32 mouse cellular contexts compared by ENCODE assay signal in genomic region chr4:119588037-119588436, GRCm38 (mm10). TPM values are rescaled to one million over a fixed set of nuclear protein-coding genes. Genes with fewer than 3 reads are reported as not detected.
DNase-seq lines count a peak whose midpoint lies in the region; ATAC-seq and TF ChIP-seq lines count a peak whose summit lies in the region.
"Had no signal": no experiment of that assay in that cellular context is flagged by ENCODE, and none has a peak within 500 bp of the region (broad histone marks: within the 10 kb centered on the region; RNA-seq: fewer than 3 reads in every experiment).

No protein-coding gene starts in this region.

- TF ChIP-seq POLR2A in heart, adult 2 months (IDR thresholded peaks at IDR 0.05; ENCODE audit: insufficient read depth, low read depth, low read length) = no peak

- TF ChIP-seq CTCF in heart, adult 2 months (IDR thresholded peaks at IDR 0.05) = peak; percentile 31
- peak; percentile 26; the same call in 1 of the 2 replicates for TF ChIP-seq CTCF in liver, postnatal 0 days (IDR thresholded peaks at IDR 0.05; ENCODE audit: low read depth)
- TF ChIP-seq CTCF in E14TG2a.4 (conservative IDR thresholded peaks at IDR 0.05; ENCODE audit: low read length) = peak; percentile 55

- no peak for DNase-seq in heart, adult 2 months
- no peak for DNase-seq in heart, adult 9 months (ENCODE audit: low spot score in 2 of 2)
- DNase-seq in liver, postnatal 0 days = no peak
- DNase-seq in liver = no peak
- DNase-seq in R1 (ENCODE audit: low read depth, low spot score) = peak; percentile 69
- no peak for DNase-seq in spleen, postnatal 14 days (ENCODE audit: low spot score in 2 of 2)
- DNase-seq in thymus, postnatal 10 days (ENCODE audit: low spot score in 2 of 2) = no peak
- DNase-seq: adrenal gland, postnatal 25 days; cerebellum, postnatal 10 days; forebrain, postnatal 0 days; gastrocnemius, postnatal 25 days; heart, postnatal 36 days; kidney, postnatal 4 days; layer of hippocampus, adult 9-11 months; left cerebral cortex, postnatal 4 days; lung, adult 18-20 months; lung, postnatal 4 days; right cerebral cortex, adult 18-20 months; right cerebral cortex, postnatal 4 days; thymus, adult 18-20 months; thymus, postnatal 4 days had no signal

- H3K36me3 ChIP-seq in heart, adult 2 months (ENCODE audit: control insufficient read depth, insufficient read depth, low read length) = peaks cover 2% of the 10 kb centered on the region
- H3K36me3 ChIP-seq in liver, postnatal 0 days (replicated peaks; ENCODE audit: insufficient read depth, low read length) = peaks cover 11% of the 10 kb centered on the region
- peaks cover 26% of the 10 kb centered on the region; the same call in 1 of the 2 replicates for H3K36me3 ChIP-seq in E14TG2a.4 (ENCODE audit: insufficient read depth, low read length)

- no peak for ATAC-seq in liver, postnatal 0 days
- ATAC-seq: forebrain, postnatal 0 days had no signal

- H3K27ac ChIP-seq in heart, adult 2 months = no peak overlapping the region
- H3K27ac ChIP-seq in liver, postnatal 0 days (ENCODE audit: low read depth) = no peak overlapping the region
- H3K27ac ChIP-seq: embryonic facial prominence, embryonic 10.5 days; heart, embryonic 15.5 days; hindbrain, embryonic 14.5 days; left cerebral cortex, adult 2 months; limb, embryonic 15.5 days; neural tube, embryonic 15.5 days had no signal

- no peak overlapping the region for H3K4me2 ChIP-seq in liver, postnatal 0 days (ENCODE audit: low read depth, low read length)
- H3K4me2 ChIP-seq: heart, embryonic 15.5 days; hindbrain, embryonic 14.5 days; limb, embryonic 15.5 days; neural tube, embryonic 15.5 days had no signal

- H3K4me1 ChIP-seq in heart, adult 2 months (ENCODE audit: control insufficient read depth, insufficient read depth, low read length) = peaks cover 2% of the 10 kb centered on the region; the same call in 1 of the 2 replicates
- no peaks in the 10 kb centered on the region for H3K4me1 ChIP-seq in liver, postnatal 0 days (ENCODE audit: insufficient read depth)
- H3K4me1 ChIP-seq in E14TG2a.4 (replicated peaks; ENCODE audit: low read depth, low read length) = peaks cover 15% of the 10 kb centered on the region
- H3K4me1 ChIP-seq: embryonic facial prominence, embryonic 10.5 days; limb, embryonic 15.5 days; neural tube, embryonic 15.5 days had no signal

- H3K79me2 ChIP-seq in heart, adult 2 months (replicated peaks; ENCODE audit: control insufficient read depth, insufficient read depth, low read length) = peaks cover 5% of the 10 kb centered on the region

- no peak for TF ChIP-seq EP300 in heart, adult 2 months (IDR thresholded peaks at IDR 0.05; ENCODE audit: insufficient read depth, low read depth, low read length)
- no peak for TF ChIP-seq EP300 in liver, postnatal 0 days (IDR thresholded peaks at IDR 0.05; ENCODE audit: low read depth)

- WGBS in heart, adult 2 months = 99% methylated on average over 2 of the region's 2 CpGs
- 94% methylated on average over 2 of the region's 2 CpGs for WGBS in liver, postnatal 0 days (ENCODE audit: insufficient replicate concordance)

- no peaks in the 10 kb centered on the region for H3K27me3 ChIP-seq in heart, adult 2 months (ENCODE audit: control insufficient read depth, insufficient read depth, low read length)
- no peaks in the 10 kb centered on the region for H3K27me3 ChIP-seq in liver, postnatal 0 days (ENCODE audit: insufficient read depth, low read length)
- no peaks in the 10 kb centered on the region for H3K27me3 ChIP-seq in E14TG2a.4 (ENCODE audit: insufficient read depth, low read length)
- H3K27me3 ChIP-seq: heart, embryonic 15.5 days; limb, embryonic 15.5 days; neural tube, embryonic 15.5 days had no signal

- H3K9ac ChIP-seq in heart, adult 2 months (ENCODE audit: low read depth, low read length) = no peak overlapping the region
- H3K9ac ChIP-seq in liver, postnatal 0 days (replicated peaks) = no peak overlapping the region
- H3K9ac ChIP-seq: forebrain, postnatal 0 days; heart, embryonic 15.5 days; hindbrain, embryonic 14.5 days; limb, embryonic 15.5 days; neural tube, embryonic 15.5 days had no signal

- no peaks in the 10 kb centered on the region for H3K9me3 ChIP-seq in liver, postnatal 0 days (ENCODE audit: low read length)
- H3K9me3 ChIP-seq in E14TG2a.4 (ENCODE audit: low read length) = no peaks in the 10 kb centered on the region
- H3K9me3 ChIP-seq: embryonic facial prominence, embryonic 10.5 days; G1E; heart, embryonic 15.5 days; limb, embryonic 15.5 days; neural tube, embryonic 15.5 days had no signal

- intact Hi-C loops in heart, adult 2 months (cut with DNase I) = no loop called here

- no peak overlapping the region for H3K4me3 ChIP-seq in heart, adult 2 months
- H3K4me3 ChIP-seq in liver, postnatal 0 days (ENCODE audit: low read depth, low read length) = no peak overlapping the region
- no peak overlapping the region for H3K4me3 ChIP-seq in E14TG2a.4 (replicated peaks; ENCODE audit: low read length)
- H3K4me3 ChIP-seq: embryonic facial prominence, embryonic 10.5 days; heart, embryonic 15.5 days; left cerebral cortex, adult 2 months; limb, embryonic 15.5 days; neural tube, embryonic 15.5 days had no signal

RNA-seq across cellular contexts. Expression of gene Frg2f1, which starts 48.7 kb away (rescaled TPM):
- total RNA-seq in heart, adult 2 months (2021) = 1 to 10 TPM; 6.3 to 6.7 TPM
- polyA plus RNA-seq in heart, adult 2 months (2012; rRNA removed) = 3.8 and 4.3 TPM in 2 replicates
- polyA plus RNA-seq in liver, postnatal 0 days (2015; fragmentation: Nextera tagmentation; extraction: Ambion mirVana) = 3.8 and 4.3 TPM in 2 replicates

RNA-seq across cellular contexts. Expression of gene Guca2a, which starts 49.5 kb away (rescaled TPM):
- total RNA-seq in heart, adult 2 months (2021) = not detected
- 0.21 TPM in 1 of 2 replicates, not detected in the other for polyA plus RNA-seq in heart, adult 2 months (2012; rRNA removed)
- not detected in 2 replicates for polyA plus RNA-seq in liver, postnatal 0 days (2015; fragmentation: Nextera tagmentation; extraction: Ambion mirVana)
- total RNA-seq: forebrain, postnatal 0 days; G1E; gastrocnemius, postnatal 25 days; heart, adult 8-10 months; heart, postnatal 36 days; left cerebral cortex, adult 2 months; left cerebral cortex, postnatal 4 days; megakaryocyte-erythroid progenitor cell, adult 5-6 weeks had no signal
- polyA plus RNA-seq: cortical plate, adult 2 months; embryonic facial prominence, embryonic 10.5 days; forebrain, postnatal 0 days; G1E; heart, embryonic 15.5 days; hindbrain, embryonic 14.5 days; limb, embryonic 15.5 days; neural tube, embryonic 15.5 days had no signal

RNA-seq across cellular contexts. Expression of gene Foxj3, which starts 51.2 kb away (rescaled TPM):
- total RNA-seq in heart, adult 2 months (2021) = 10 to 100 TPM; 30.3 to 32.1 TPM
- 13.5 and 19.4 TPM in 2 replicates for polyA plus RNA-seq in heart, adult 2 months (2012; rRNA removed)
- 2.6 and 2.9 TPM in 2 replicates for polyA plus RNA-seq in liver, postnatal 0 days (2015; fragmentation: Nextera tagmentation; extraction: Ambion mirVana)
